Mouse (Mus musculus) neural tube, embryonic 11.5 days (tissue): ENCODE data around the gene Slc39a11. TPM values are rescaled to one million over a fixed set of nuclear protein-coding genes. Genes with fewer than 3 reads are reported as not detected.

Experiments used
- ATAC-seq: fragments of 200-750 bp; cut with Nextera tagmentation; 2 replicates; pipeline ENCODE4 v1.8.0; 2017; ENCODE audit warnings: moderate number of reproducible peaks, mild to moderate bottlenecking, moderate TSS enrichment, moderate library complexity; ENCODE audit not compliant: insufficient read depth, low FRiP score, low TSS enrichment
- DNase-seq: peaks from one replicate; pipeline ENCODE4 v3.0.0-alpha.2; 2015; ENCODE audit warnings: low spot score
- H3K27ac ChIP-seq: fragments of 300-500 bp; sonication (generic); 2 replicates; pipeline ENCODE4 v1.5.1; 2014; ENCODE audit warnings: low read depth, mild to moderate bottlenecking, low read length
- H3K27me3 ChIP-seq: fragments of 300-500 bp; sonication (generic); 2 replicates; pipeline ENCODE4 v1.6.1; 2014; ENCODE audit warnings: mild to moderate bottlenecking, low read length, mixed read lengths; ENCODE audit not compliant: control insufficient read depth, insufficient read depth
- H3K36me3 ChIP-seq: fragments of 300-500 bp; sonication (generic); 2 replicates; pipeline ENCODE4 v1.6.1; 2014; ENCODE audit warnings: mild to moderate bottlenecking, low read length, moderate library complexity, mixed read lengths; ENCODE audit not compliant: control insufficient read depth, insufficient read depth
- H3K4me1 ChIP-seq: fragments of 300-500 bp; sonication (generic); 2 replicates; pipeline ENCODE4 v1.6.1; 2014; ENCODE audit warnings: low read length, mixed read lengths; ENCODE audit not compliant: control insufficient read depth, insufficient read depth
- H3K4me2 ChIP-seq: fragments of 300-500 bp; sonication (generic); 2 replicates; pipeline ENCODE4 v1.6.1; 2014; ENCODE audit warnings: low read depth, mild to moderate bottlenecking, moderate library complexity
- H3K4me3 ChIP-seq: fragments of 300-500 bp; sonication (generic); 2 replicates; pipeline ENCODE4 v1.5.1; 2014; ENCODE audit warnings: low read depth, low read length
- H3K9ac ChIP-seq: fragments of 300-500 bp; sonication (generic); 2 replicates; pipeline ENCODE4 v1.6.1; 2014; ENCODE audit warnings: mild to moderate bottlenecking, low read length
- H3K9me3 ChIP-seq: fragments of 300-500 bp; sonication (generic); 2 replicates; pipeline ENCODE4 v1.6.1; 2016; ENCODE audit warnings: low read length; ENCODE audit not compliant: control insufficient read depth
- WGBS: fragments of 180-500 bp; shearing (Covaris S2); extraction: QIAGEN DNeasy Blood & Tissue Kit; methylation state at CpG from one replicate; pipeline ENCODE4 v1.1.7; 2014; 5-methylcytosine and 5-hydroxymethylcytosine counted together
- polyA plus RNA-seq: library from polyadenylated mRNA; unstranded; fragments of >200 nt; fragmentation: Nextera tagmentation; extraction: Ambion mirVana; gene quantifications from 2 replicates; pipeline ENCODE4 v1.2.1, GENCODE M21; 2014

Gene Slc39a11
- polyA plus RNA-seq, 1 experiment from 2014 or later = 20.1 TPM

GRCm38 (mm10) chr11:113534341-113534740 is 115.5 kb downstream of the Slc39a11 start:
- H3K36me3 ChIP-seq = no peaks in the 10 kb centered on the region
- H3K9ac ChIP-seq = no peak overlapping the region
- 83% methylated on average over 11 of the region's 11 CpGs for whole genome bisulfite sequencing
- H3K27ac ChIP-seq = no peak overlapping the region
- DNase-seq = no peak
- H3K4me2 ChIP-seq = no peak overlapping the region
- no peaks in the 10 kb centered on the region for H3K27me3 ChIP-seq
- H3K4me3 ChIP-seq = no peak overlapping the region
- H3K4me1 ChIP-seq = no peaks in the 10 kb centered on the region
- H3K9me3 ChIP-seq = no peaks in the 10 kb centered on the region
- ATAC-seq = no peak

GRCm38 (mm10) chr11:113533931-113534330 is 115.9 kb downstream of the Slc39a11 start:
- no peaks in the 10 kb centered on the region for H3K27me3 ChIP-seq
- H3K4me1 ChIP-seq = no peaks in the 10 kb centered on the region
- H3K27ac ChIP-seq = no peak overlapping the region
- no peak overlapping the region for H3K4me2 ChIP-seq
- ATAC-seq (no peak), DNase-seq (no peak)
- WGBS = 65% methylated on average over 7 of the region's 7 CpGs
- no peaks in the 10 kb centered on the region for H3K36me3 ChIP-seq
- H3K9me3 ChIP-seq = no peaks in the 10 kb centered on the region
- H3K4me3 ChIP-seq = no peak overlapping the region
- no peak overlapping the region for H3K9ac ChIP-seq

GRCm38 (mm10) chr11:113528391-113528790 is 121.5 kb downstream of the Slc39a11 start:
- H3K4me1 ChIP-seq = no peaks in the 10 kb centered on the region
- WGBS = over 99% methylated on average over 3 of the region's 3 CpGs
- H3K9ac ChIP-seq = no peak overlapping the region
- ATAC-seq (no peak), DNase-seq (no peak)
- no peak overlapping the region for H3K4me3 ChIP-seq
- H3K27ac ChIP-seq = no peak overlapping the region
- no peaks in the 10 kb centered on the region for H3K27me3 ChIP-seq
- no peaks in the 10 kb centered on the region for H3K36me3 ChIP-seq
- H3K4me2 ChIP-seq = no peak overlapping the region
- no peaks in the 10 kb centered on the region for H3K9me3 ChIP-seq

- no peak overlapping the region for H3K4me2 ChIP-seq
- no peak overlapping the region for H3K4me3 ChIP-seq
- H3K9ac ChIP-seq = no peak overlapping the region
- no peak for DNase-seq
- H3K27ac ChIP-seq = no peak overlapping the region
- no peak for ATAC-seq
- 79% methylated on average over 18 of the region's 18 CpGs for WGBS
- H3K36me3 ChIP-seq = no peaks in the 10 kb centered on the region
- no peaks in the 10 kb centered on the region for H3K4me1 ChIP-seq
- no peaks in the 10 kb centered on the region for H3K9me3 ChIP-seq
- H3K27me3 ChIP-seq = no peaks in the 10 kb centered on the region
These were observed 124.1 kb downstream of the Slc39a11 start for GRCm38 (mm10) chr11:113525731-113526130.

GRCm38 (mm10) chr11:113522726-113523125 is 127.2 kb downstream of the Slc39a11 start:
- Histone ChIP-seq H3K27me3 (no peaks in the 10 kb centered on the region), H3K9me3 (no peaks in the 10 kb centered on the region), H3K4me2 (no peak overlapping the region), H3K9ac (no peak overlapping the region), H3K27ac (no peak overlapping the region), H3K4me1 (no peaks in the 10 kb centered on the region), H3K4me3 (no peak overlapping the region), H3K36me3 (no peaks in the 10 kb centered on the region)
- WGBS = 75% methylated on average over 4 of the region's 4 CpGs
- ATAC-seq (no peak), DNase-seq (no peak)

GRCm38 (mm10) chr11:113521469-113522190 is 128.2 kb downstream of the Slc39a11 start:
- Histone ChIP-seq H3K36me3 (no peaks in the 10 kb centered on the region), H3K4me3 (no peak overlapping the region), H3K27ac (0 out of 2 replicates have a peak overlapping the region, but pooled peaks have one; percentile 24), H3K4me1 (no peaks in the 10 kb centered on the region), H3K27me3 (no peaks in the 10 kb centered on the region), H3K9me3 (no peaks in the 10 kb centered on the region), H3K9ac (no peak overlapping the region), H3K4me2 (no peak overlapping the region)
- no peak for DNase-seq
- ATAC-seq = no peak
- WGBS = 68% methylated on average over 20 of the region's 20 CpGs

- H3K9ac ChIP-seq = no peak overlapping the region
- DNase-seq (no peak), ATAC-seq (no peak)
- no peaks in the 10 kb centered on the region for H3K27me3 ChIP-seq
- 61% methylated on average over 17 of the region's 17 CpGs for WGBS
- peak overlapping the region; percentile 6; the same call in 1 of the 2 replicates for H3K27ac ChIP-seq
- H3K4me2 ChIP-seq = no peak overlapping the region
- H3K4me1 ChIP-seq = no peaks in the 10 kb centered on the region
- no peaks in the 10 kb centered on the region for H3K36me3 ChIP-seq
- no peak overlapping the region for H3K4me3 ChIP-seq
- H3K9me3 ChIP-seq = no peaks in the 10 kb centered on the region
These were observed 128.9 kb downstream of the Slc39a11 start for GRCm38 (mm10) chr11:113520851-113521461.

- no peak for ATAC-seq
- no peaks in the 10 kb centered on the region for H3K9me3 ChIP-seq
- no peaks in the 10 kb centered on the region for H3K27me3 ChIP-seq
- 77% methylated on average over 8 of the region's 8 CpGs for WGBS
- H3K4me1 ChIP-seq = no peaks in the 10 kb centered on the region
- H3K4me2 ChIP-seq = no peak overlapping the region
- no peak for DNase-seq
- no peak overlapping the region for H3K27ac ChIP-seq
- no peaks in the 10 kb centered on the region for H3K36me3 ChIP-seq
- H3K9ac ChIP-seq = no peak overlapping the region
- H3K4me3 ChIP-seq = no peak overlapping the region
These were observed 129.5 kb downstream of the Slc39a11 start for GRCm38 (mm10) chr11:113520373-113520772.

- no peak overlapping the region for H3K4me2 ChIP-seq
- no peaks in the 10 kb centered on the region for H3K4me1 ChIP-seq
- no peaks in the 10 kb centered on the region for H3K36me3 ChIP-seq
- H3K27me3 ChIP-seq = no peaks in the 10 kb centered on the region
- H3K27ac ChIP-seq = no peak overlapping the region
- no peaks in the 10 kb centered on the region for H3K9me3 ChIP-seq
- H3K9ac ChIP-seq = no peak overlapping the region
- DNase-seq (no peak), ATAC-seq (no peak)
- 82% methylated on average over 7 of the region's 7 CpGs for WGBS
- H3K4me3 ChIP-seq = no peak overlapping the region
These were observed 129.9 kb downstream of the Slc39a11 start for GRCm38 (mm10) chr11:113519973-113520372.
